Mouse (Mus musculus): ENCODE measurements around the gene Tom1l1. TPM values are rescaled to one million over a fixed set of nuclear protein-coding genes. Genes with fewer than 3 reads are reported as not detected.

Gene Tom1l1
- polyA plus RNA-seq, 1 experiment from 2014 or later, result 37.4 TPM

- peaks cover 37% of the 10 kb centered on the region for H3K4me1 ChIP-seq
- no peak overlapping the region for H3K9ac ChIP-seq
- H3K27ac ChIP-seq (replicated peaks), result 0 out of 2 replicates have a peak overlapping the region, but pooled peaks have one; percentile 87
- H3K4me2 ChIP-seq (replicated peaks), result no peak overlapping the region
- no peak for ATAC-seq (ENCODE audit: insufficient number of reproducible peaks, low FRiP score, low TSS enrichment, low read depth)
- H3K9me3 ChIP-seq (replicated peaks), result no peaks in the 10 kb centered on the region
- H3K4me3 ChIP-seq (replicated peaks), result no peak overlapping the region
- no peaks in the 10 kb centered on the region for H3K27me3 ChIP-seq
- H3K36me3 ChIP-seq, result peaks cover 14% of the 10 kb centered on the region; the same call in 1 of the 2 replicates
- WGBS, result 81% methylated on average over 4 of the region's 4 CpGs
Measured at GRCm38 (mm10) chr11:90666916-90667315, 21.2 kb downstream of the Tom1l1 start.

DNA sequence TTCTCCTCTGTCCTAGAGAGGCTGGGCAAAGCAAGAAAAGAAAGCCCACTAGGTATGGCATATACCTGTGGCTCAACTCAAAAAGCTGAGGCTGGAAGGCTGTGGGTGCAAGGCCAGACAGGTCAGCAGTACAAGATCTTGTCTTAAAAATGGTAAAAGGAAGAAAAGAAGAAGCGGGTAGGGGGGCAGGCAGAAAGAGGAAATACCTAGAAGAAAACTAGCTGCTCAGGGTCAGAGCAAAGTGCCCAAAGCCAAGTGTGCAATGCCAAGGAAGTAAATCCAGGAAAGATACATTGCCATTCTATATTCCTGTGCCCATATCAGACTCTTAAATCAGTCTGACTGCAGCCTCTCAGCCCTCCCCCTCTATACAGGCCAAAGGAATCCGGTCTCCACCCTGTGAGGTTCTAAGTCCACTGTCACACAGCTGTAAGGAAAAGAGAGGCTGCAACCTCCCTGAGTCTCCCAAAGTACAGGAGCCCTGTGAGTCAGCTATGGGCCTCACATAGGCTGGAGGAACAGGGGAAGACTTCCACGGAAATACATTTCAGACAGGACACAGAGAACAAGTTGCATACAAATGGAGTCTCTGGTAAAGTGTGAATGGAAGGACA, 21.9 kb downstream of the Tom1l1 start:
- Histone ChIP-seq H3K9me3 (replicated peaks) (no peaks in the 10 kb centered on the region), H3K9ac (no peak overlapping the region), H3K4me1 (peaks cover 37% of the 10 kb centered on the region), H3K27me3 (no peaks in the 10 kb centered on the region), H3K27ac (replicated peaks) (peak overlapping the region; percentile 87), H3K4me3 (replicated peaks) (no peak overlapping the region), H3K4me2 (replicated peaks) (no peak overlapping the region), H3K36me3 (peaks cover 17% of the 10 kb centered on the region; the same call in 1 of the 2 replicates)
- WGBS, result 45% methylated on average over 3 of the region's 3 CpGs
- ATAC-seq (ENCODE audit: insufficient number of reproducible peaks, low FRiP score, low TSS enrichment, low read depth), result no peak

DNA sequence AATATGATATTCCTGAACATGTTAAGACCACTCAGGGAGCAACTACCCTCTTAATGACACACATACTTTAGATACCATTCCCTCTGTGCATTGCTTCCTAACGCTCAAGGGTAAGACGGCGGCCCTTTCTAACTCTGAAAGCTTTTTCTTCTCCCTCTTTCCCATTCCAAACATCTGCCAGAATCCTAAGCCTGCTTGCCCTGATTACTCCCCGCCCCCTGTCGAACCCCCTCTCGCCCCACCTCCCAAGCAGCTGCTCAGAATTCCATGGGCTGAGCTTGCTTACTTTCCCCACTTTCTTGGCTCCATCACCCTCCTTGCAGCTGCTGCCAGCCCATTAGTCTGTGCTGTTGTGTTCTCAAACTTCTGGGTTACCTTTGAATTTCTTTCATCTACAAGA, 23.0 kb downstream of the Tom1l1 start:
- H3K9me3 ChIP-seq (replicated peaks), result no peaks in the 10 kb centered on the region
- no peaks in the 10 kb centered on the region for H3K27me3 ChIP-seq
- no peak overlapping the region for H3K4me3 ChIP-seq (replicated peaks)
- peaks cover 37% of the 10 kb centered on the region for H3K4me1 ChIP-seq
- WGBS, result 3% methylated on average over 6 of the region's 6 CpGs
- H3K27ac ChIP-seq (replicated peaks), result peak overlapping the region; percentile 87
- ATAC-seq (ENCODE audit: insufficient number of reproducible peaks, low FRiP score, low TSS enrichment, low read depth), result peak; percentile 85
- peaks cover 13% of the 10 kb centered on the region; the same call in 1 of the 2 replicates for H3K36me3 ChIP-seq
- H3K9ac ChIP-seq, result no peak overlapping the region
- peak overlapping the region; percentile 22 for H3K4me2 ChIP-seq (replicated peaks)

DNA sequence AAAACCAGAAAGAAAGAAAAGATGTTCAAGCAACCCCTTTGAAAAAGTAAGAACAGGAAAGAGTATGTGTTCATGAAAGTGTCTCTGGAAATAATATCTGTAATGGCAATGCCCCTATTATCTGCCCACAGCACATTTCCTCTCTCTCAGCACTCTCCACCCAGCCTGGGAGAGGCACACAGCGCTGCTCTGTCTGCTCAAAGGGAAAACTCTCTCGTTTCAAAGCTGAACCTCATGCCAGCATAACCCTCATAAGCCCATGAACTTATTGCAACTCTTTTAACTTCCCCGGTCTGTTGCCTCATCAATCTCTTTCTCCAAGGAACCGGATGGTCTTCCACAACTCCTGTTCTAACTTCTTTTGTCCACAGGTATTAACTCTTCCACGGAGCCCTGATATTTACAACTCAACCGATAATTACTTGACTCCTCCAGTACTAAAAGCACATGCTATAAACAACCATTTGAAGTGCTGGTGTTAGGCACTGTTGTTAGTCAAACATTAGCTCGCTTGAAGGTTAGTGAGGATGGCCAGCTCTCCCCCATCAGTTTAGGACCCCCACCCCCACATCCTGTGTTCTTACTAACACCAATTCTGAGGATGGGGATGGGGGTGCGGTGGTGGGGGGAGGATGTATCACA, 23.7 kb downstream of the Tom1l1 start:
- H3K4me2 ChIP-seq (replicated peaks), result peak overlapping the region; percentile 22
- peaks cover 37% of the 10 kb centered on the region for H3K4me1 ChIP-seq
- H3K27ac ChIP-seq (replicated peaks), result peak overlapping the region; percentile 87
- H3K9ac ChIP-seq, result no peak overlapping the region
- 19% methylated on average over 8 of the region's 8 CpGs for WGBS
- ATAC-seq (ENCODE audit: insufficient number of reproducible peaks, low FRiP score, low TSS enrichment, low read depth), result no peak
- peaks cover 7% of the 10 kb centered on the region; the same call in 1 of the 2 replicates for H3K36me3 ChIP-seq
- no peaks in the 10 kb centered on the region for H3K27me3 ChIP-seq
- H3K4me3 ChIP-seq (replicated peaks), result no peak overlapping the region
- no peaks in the 10 kb centered on the region for H3K9me3 ChIP-seq (replicated peaks)

DNA sequence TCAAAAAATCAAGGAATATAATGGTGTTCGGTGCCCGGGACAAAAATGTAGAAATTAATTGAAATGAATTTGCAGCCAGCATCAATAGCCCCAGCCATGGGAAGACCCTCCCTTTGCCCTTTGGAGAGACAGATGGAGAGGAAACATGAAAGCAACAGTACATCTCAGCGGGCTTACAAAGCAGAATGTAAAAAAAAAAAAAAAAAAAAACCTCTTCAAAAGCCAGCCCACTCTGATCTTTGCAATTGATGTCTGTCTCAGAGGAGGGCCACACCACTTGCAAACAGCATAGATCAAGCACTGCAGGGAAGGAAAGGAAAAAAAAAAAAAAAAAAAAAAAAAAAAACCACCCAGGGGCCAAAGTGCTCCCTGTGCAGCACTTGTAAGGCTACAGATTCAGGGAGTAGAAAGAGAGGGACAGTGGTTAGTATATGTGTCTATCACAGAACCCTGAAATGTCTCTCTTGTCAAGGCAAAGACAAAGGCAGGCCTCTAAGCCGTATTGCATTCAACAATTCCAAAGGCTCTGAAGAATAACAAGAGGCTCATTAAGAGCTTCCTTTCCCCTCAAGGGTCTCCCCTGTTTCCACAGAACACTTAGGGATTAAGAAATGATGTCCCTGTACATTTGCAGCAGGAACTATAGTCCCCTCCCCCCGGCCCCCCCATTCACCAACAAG, 24.4 kb downstream of the Tom1l1 start:
- no peak overlapping the region for H3K4me2 ChIP-seq (replicated peaks)
- ATAC-seq (ENCODE audit: insufficient number of reproducible peaks, low FRiP score, low TSS enrichment, low read depth), result no peak
- 37% methylated on average over 5 of the region's 5 CpGs for WGBS
- H3K4me1 ChIP-seq, result peaks cover 37% of the 10 kb centered on the region
- peak overlapping the region; percentile 87 for H3K27ac ChIP-seq (replicated peaks)
- H3K36me3 ChIP-seq, result peaks cover 6% of the 10 kb centered on the region; the same call in 1 of the 2 replicates
- no peak overlapping the region for H3K9ac ChIP-seq
- H3K9me3 ChIP-seq (replicated peaks), result no peaks in the 10 kb centered on the region
- no peaks in the 10 kb centered on the region for H3K27me3 ChIP-seq
- no peak overlapping the region for H3K4me3 ChIP-seq (replicated peaks)

GRCm38 (mm10) chr11:90663052-90663451, 25.1 kb downstream of the Tom1l1 start:
- H3K4me1 ChIP-seq, result peaks cover 37% of the 10 kb centered on the region
- H3K27ac ChIP-seq (replicated peaks), result no peak overlapping the region
- no peak overlapping the region for H3K4me3 ChIP-seq (replicated peaks)
- H3K27me3 ChIP-seq, result no peaks in the 10 kb centered on the region
- peaks cover 7% of the 10 kb centered on the region; the same call in 1 of the 2 replicates for H3K36me3 ChIP-seq
- ATAC-seq (ENCODE audit: insufficient number of reproducible peaks, low FRiP score, low TSS enrichment, low read depth), result no peak
- H3K9me3 ChIP-seq (replicated peaks), result no peaks in the 10 kb centered on the region
- WGBS, result 65% methylated on average over 3 of the region's 3 CpGs
- no peak overlapping the region for H3K9ac ChIP-seq
- H3K4me2 ChIP-seq (replicated peaks), result no peak overlapping the region

DNA sequence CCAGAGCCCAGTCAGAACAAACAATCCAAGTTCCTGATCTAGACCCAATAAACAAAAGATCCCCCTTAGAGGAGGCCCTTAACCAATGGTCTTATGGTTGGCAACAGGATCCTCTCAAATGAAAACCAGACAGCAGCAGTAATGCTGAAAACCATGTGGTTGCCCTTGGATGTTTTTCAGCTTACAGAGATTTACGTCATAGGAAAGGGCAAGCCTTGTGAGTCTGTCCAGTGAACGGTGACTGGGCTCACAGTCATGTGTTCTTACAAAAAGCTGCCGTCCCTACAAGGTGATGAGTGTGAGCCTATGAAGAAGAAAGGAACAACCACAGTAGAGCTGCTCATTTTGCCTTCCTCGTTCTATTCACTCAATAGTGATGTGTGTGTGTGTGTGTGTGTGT, 27.5 kb downstream of the Tom1l1 start:
- Histone ChIP-seq H3K27ac (replicated peaks) (no peak overlapping the region), H3K9me3 (replicated peaks) (no peaks in the 10 kb centered on the region), H3K4me2 (replicated peaks) (no peak overlapping the region), H3K27me3 (no peaks in the 10 kb centered on the region), H3K4me3 (replicated peaks) (no peak overlapping the region), H3K9ac (no peak overlapping the region), H3K36me3 (peaks cover 24% of the 10 kb centered on the region), H3K4me1 (peaks cover 26% of the 10 kb centered on the region)
- WGBS, result 45% methylated on average over 4 of the region's 4 CpGs
- ATAC-seq (ENCODE audit: insufficient number of reproducible peaks, low FRiP score, low TSS enrichment, low read depth), result 0 out of 2 replicates have a peak, but pooled peaks have one; percentile 22

DNA sequence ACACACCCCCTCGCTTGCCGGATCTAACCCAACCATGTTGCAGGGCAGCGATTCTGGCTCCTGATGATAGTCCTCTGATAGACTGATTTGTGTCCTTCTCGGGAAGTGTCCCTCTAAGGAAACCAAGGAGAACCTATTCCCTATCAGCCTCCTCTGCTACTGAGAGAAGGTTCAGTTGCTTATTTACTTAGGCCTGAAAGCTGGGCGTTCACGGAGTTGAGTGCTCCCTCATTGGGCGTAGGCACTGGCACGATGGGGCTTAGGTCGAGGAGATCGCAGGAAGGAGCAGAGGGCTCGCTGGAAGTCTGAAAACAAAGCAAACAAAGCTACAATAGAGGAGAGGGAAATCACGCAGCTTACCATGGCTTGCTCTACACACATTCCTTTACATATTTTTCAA, 30.6 kb downstream of the Tom1l1 start:
- Histone ChIP-seq H3K9ac (no peak overlapping the region), H3K9me3 (replicated peaks) (no peaks in the 10 kb centered on the region), H3K27ac (replicated peaks) (no peak overlapping the region), H3K4me1 (no peaks in the 10 kb centered on the region), H3K36me3 (peaks cover 31% of the 10 kb centered on the region), H3K4me3 (replicated peaks) (no peak overlapping the region), H3K27me3 (no peaks in the 10 kb centered on the region), H3K4me2 (replicated peaks) (no peak overlapping the region)
- ATAC-seq (ENCODE audit: insufficient number of reproducible peaks, low FRiP score, low TSS enrichment, low read depth), result no peak
- 91% methylated on average over 12 of the region's 12 CpGs for WGBS

DNA sequence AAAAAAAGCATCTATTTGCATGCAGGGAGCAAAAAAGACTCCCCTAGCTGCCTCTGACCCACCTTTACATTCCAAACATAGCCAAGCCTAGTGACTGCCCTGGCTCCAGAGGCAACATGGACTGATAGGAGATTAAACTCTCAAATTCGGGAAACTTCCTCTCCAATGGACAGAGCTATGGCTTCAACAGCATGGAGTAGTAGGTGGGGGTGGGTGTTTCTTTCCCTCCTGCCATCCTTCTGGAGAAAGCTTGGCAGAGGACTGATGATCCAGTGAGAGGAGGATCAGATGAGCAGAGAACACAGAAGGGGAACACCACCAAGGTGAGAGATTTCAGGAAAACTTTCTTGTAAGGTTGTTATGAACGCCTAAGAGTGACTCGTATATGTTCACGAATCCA, 35.6 kb downstream of the Tom1l1 start:
- Histone ChIP-seq H3K9me3 (replicated peaks) (no peaks in the 10 kb centered on the region), H3K4me1 (no peaks in the 10 kb centered on the region), H3K9ac (no peak overlapping the region), H3K27ac (replicated peaks) (no peak overlapping the region), H3K4me2 (replicated peaks) (no peak overlapping the region), H3K36me3 (peaks cover 52% of the 10 kb centered on the region), H3K27me3 (no peaks in the 10 kb centered on the region), H3K4me3 (replicated peaks) (no peak overlapping the region)
- whole genome bisulfite sequencing, result 92% methylated on average over 4 of the region's 4 CpGs
- no peak for ATAC-seq (ENCODE audit: insufficient number of reproducible peaks, low FRiP score, low TSS enrichment, low read depth)

- ATAC-seq (ENCODE audit: insufficient number of reproducible peaks, low FRiP score, low TSS enrichment, low read depth), result no peak
- Histone ChIP-seq H3K4me2 (replicated peaks) (no peak overlapping the region), H3K27me3 (no peaks in the 10 kb centered on the region), H3K4me3 (replicated peaks) (no peak overlapping the region), H3K9ac (no peak overlapping the region), H3K36me3 (peaks cover 51% of the 10 kb centered on the region), H3K9me3 (replicated peaks) (no peaks in the 10 kb centered on the region), H3K4me1 (no peaks in the 10 kb centered on the region), H3K27ac (replicated peaks) (no peak overlapping the region)
- 83% methylated on average over 9 of the region's 9 CpGs for WGBS
Measured at GRCm38 (mm10) chr11:90650231-90650885, 37.8 kb downstream of the Tom1l1 start.

- no peak overlapping the region for H3K27ac ChIP-seq (replicated peaks)
- no peaks in the 10 kb centered on the region for H3K9me3 ChIP-seq (replicated peaks)
- H3K27me3 ChIP-seq, result no peaks in the 10 kb centered on the region
- no peak overlapping the region for H3K9ac ChIP-seq
- WGBS, result 77% methylated on average over 6 of the region's 6 CpGs
- peaks cover 57% of the 10 kb centered on the region for H3K36me3 ChIP-seq
- H3K4me1 ChIP-seq, result no peaks in the 10 kb centered on the region
- no peak for ATAC-seq (ENCODE audit: insufficient number of reproducible peaks, low FRiP score, low TSS enrichment, low read depth)
- no peak overlapping the region for H3K4me3 ChIP-seq (replicated peaks)
- H3K4me2 ChIP-seq (replicated peaks), result no peak overlapping the region
Measured at GRCm38 (mm10) chr11:90649777-90650176, 38.4 kb downstream of the Tom1l1 start.

Measured in embryonic facial prominence, embryonic 15.5 days (tissue).